9 mouse cellular contexts compared by ENCODE assay signal in genomic region chr9:102777631-102778591, GRCm38 (mm10). TPM values are rescaled to one million over a fixed set of nuclear protein-coding genes. Genes with fewer than 3 reads are reported as not detected.
A peak's percentile ranks its signal among the peaks of the same experiment; 100 is the strongest.
DNase-seq lines count a peak whose midpoint lies in the region; ATAC-seq and TF ChIP-seq lines count a peak whose summit lies in the region.
"Had no signal": no experiment of that assay in that cellular context is flagged by ENCODE, and none has a peak within 500 bp of the region (broad histone marks: within the 10 kb centered on the region; RNA-seq: fewer than 3 reads in every experiment).

No protein-coding gene starts in this region.

- no peak for TF ChIP-seq CTCF in gastrocnemius, adult 2 months (IDR thresholded peaks at IDR 0.05)
- TF ChIP-seq CTCF in lung, adult 2 months (IDR thresholded peaks at IDR 0.05; ENCODE audit: insufficient read depth, low read length) = no peak

- no peaks in the 10 kb centered on the region for H3K36me3 ChIP-seq in neural tube, embryonic 13.5 days
- no peaks in the 10 kb centered on the region for H3K36me3 ChIP-seq in midbrain, embryonic 14.5 days (ENCODE audit: control insufficient read depth, insufficient read depth, low read length)

- no peak overlapping the region for H3K9ac ChIP-seq in neural tube, embryonic 13.5 days
- no peak overlapping the region for H3K9ac ChIP-seq in midbrain, embryonic 14.5 days (replicated peaks; ENCODE audit: low read length)

- H3K9me3 ChIP-seq in neural tube, embryonic 13.5 days = no peaks in the 10 kb centered on the region
- no peaks in the 10 kb centered on the region for H3K9me3 ChIP-seq in midbrain, embryonic 14.5 days (ENCODE audit: control insufficient read depth, low read length)

- peak overlapping the region; percentile 42; the same call in 1 of the 2 replicates for H3K27ac ChIP-seq in neural tube, embryonic 13.5 days (replicated peaks)
- peak overlapping the region; percentile 89 for H3K27ac ChIP-seq in gastrocnemius, adult 2 months
- H3K27ac ChIP-seq in midbrain, embryonic 14.5 days (replicated peaks; ENCODE audit: low read depth, low read length) = no peak overlapping the region
- H3K27ac ChIP-seq: macrophage had no signal

- no peak for DNase-seq in neural tube, embryonic 10.5 days (ENCODE audit: extremely low spot score, low spot score)
- DNase-seq in gastrocnemius, adult 2 months = peak; percentile 65
- peak; percentile 71 for DNase-seq in kidney, adult 11 months
- peak; percentile 63 for DNase-seq in lung, adult 2 months
- no peak for DNase-seq in urinary bladder, postnatal 25 days (ENCODE audit: low spot score)
- no peak for DNase-seq in cerebellum, adult 9-10 months
- no peak for DNase-seq in midbrain, embryonic 14.5 days

- intact Hi-C loops in gastrocnemius, adult 2 months (cut with DNase I) = loop anchor here (2.0 kb wide), 1 partner anchor 51 kb away; no protein-coding TSS in a partner anchor

- no peak overlapping the region for H3K4me3 ChIP-seq in neural tube, embryonic 13.5 days
- peak overlapping the region; percentile 32 for H3K4me3 ChIP-seq in gastrocnemius, adult 2 months
- H3K4me3 ChIP-seq in lung, adult 2 months (replicated peaks; ENCODE audit: extremely low read depth, low read depth, low read length) = no peak overlapping the region
- no peak overlapping the region for H3K4me3 ChIP-seq in midbrain, embryonic 14.5 days (replicated peaks; ENCODE audit: low read depth, low read length)

- H3K27me3 ChIP-seq in neural tube, embryonic 13.5 days = no peaks in the 10 kb centered on the region
- H3K27me3 ChIP-seq in midbrain, embryonic 14.5 days (ENCODE audit: control insufficient read depth, insufficient read depth, low read length) = no peaks in the 10 kb centered on the region

- no peak overlapping the region for H3K4me2 ChIP-seq in neural tube, embryonic 13.5 days
- no peak overlapping the region for H3K4me2 ChIP-seq in midbrain, embryonic 14.5 days (ENCODE audit: low read length)

- 0 out of 2 replicates have a peak, but pooled peaks have one; percentile 7 for TF ChIP-seq POLR2A in lung, adult 2 months (IDR thresholded peaks at IDR 0.05; ENCODE audit: borderline replicate concordance, extremely low read depth, low read depth, low read length)

- WGBS in neural tube, embryonic 13.5 days = 71% methylated on average over 18 of the region's 18 CpGs
- WGBS in lung, adult 2 months = 17% methylated on average over 18 of the region's 18 CpGs
- WGBS in midbrain, embryonic 14.5 days = 72% methylated on average over 18 of the region's 18 CpGs

- H3K4me1 ChIP-seq in neural tube, embryonic 13.5 days (replicated peaks) = peaks cover 11% of the 10 kb centered on the region
- peaks cover 23% of the 10 kb centered on the region for H3K4me1 ChIP-seq in lung, adult 2 months (ENCODE audit: control insufficient read depth, insufficient read depth, low read length)
- H3K4me1 ChIP-seq in midbrain, embryonic 14.5 days (ENCODE audit: control insufficient read depth, insufficient read depth, low read length) = no peaks in the 10 kb centered on the region

- no peak for ATAC-seq in neural tube, embryonic 13.5 days (ENCODE audit: low read depth)
- ATAC-seq in midbrain, embryonic 14.5 days (ENCODE audit: low FRiP score, low TSS enrichment) = no peak

RNA-seq across cellular contexts. Expression of gene Ryk, which starts 56.8 kb away (rescaled TPM):
- 11.8 and 11.9 TPM in 2 replicates for polyA plus RNA-seq in neural tube, embryonic 13.5 days (2015; fragmentation: Nextera tagmentation; extraction: Ambion mirVana)
- 10 to 100 TPM; 47.6 to 51.4 TPM for total RNA-seq in gastrocnemius, adult 2 months (2021)
- polyA plus RNA-seq in lung, adult 2 months (2012; rRNA removed) = 53.1 and 76.1 TPM in 2 replicates
- polyA plus RNA-seq in midbrain, embryonic 14.5 days (2014; fragmentation: Nextera tagmentation; extraction: Ambion mirVana) = 15.5 and 18.5 TPM in 2 replicates

Comparison
In these comparisons a context has a peak if more than half of its experiments do, and no peak if none do; other contexts are left out.
1. DNase-seq: peak in gastrocnemius, adult 2 months (single experiment), kidney, adult 11 months (single experiment) and lung, adult 2 months (single experiment); none in neural tube, embryonic 10.5 days (single experiment), urinary bladder, postnatal 25 days (single experiment), cerebellum, adult 9-10 months (single experiment) and midbrain, embryonic 14.5 days (single experiment).